Mouse (Mus musculus): ENCODE results near the gene Kng2. TPM values are rescaled to one million over a fixed set of nuclear protein-coding genes. Genes with fewer than 3 reads are reported as not detected.
"Not testable (repeated sequence)": the region's sequence is repeated elsewhere in the genome, so short reads cannot be mapped to it uniquely, and the experiment has no call there.

Kng2 gene
- polyA plus RNA-seq, 1 experiment from 2014 or later: not detected

DNA sequence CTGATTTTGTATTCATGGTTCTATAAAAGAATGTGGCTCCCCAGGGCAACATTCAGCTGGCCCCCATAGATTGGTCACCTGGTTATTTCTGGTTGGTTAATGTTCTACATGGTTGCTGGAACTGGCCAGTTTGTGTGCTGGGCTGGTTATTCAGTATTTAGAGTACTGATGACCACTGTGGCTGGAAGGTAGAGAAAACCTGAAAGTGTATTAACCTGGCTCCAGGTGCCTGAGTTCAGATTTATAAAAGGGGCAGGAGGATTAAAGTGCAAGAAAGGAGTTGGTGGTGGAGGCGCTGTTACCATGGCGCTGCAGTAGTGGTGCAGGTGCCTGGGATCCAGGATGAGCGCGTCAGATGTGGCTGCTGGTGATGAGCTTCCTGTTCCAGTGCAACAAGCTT lies 4.4 kb upstream of the Kng2 start:
- 92% methylated on average over 4 of the region's 4 CpGs for WGBS
- no peaks in the 10 kb centered on the region for H3K27me3 ChIP-seq (ENCODE audit: control insufficient read depth, insufficient read depth, low read depth, low read length)
- no peaks in the 10 kb centered on the region for H3K4me1 ChIP-seq (ENCODE audit: control insufficient read depth, insufficient read depth, low read length)
- no peaks in the 10 kb centered on the region for H3K36me3 ChIP-seq (ENCODE audit: control insufficient read depth, insufficient read depth, low read length)
- no peak overlapping the region for H3K27ac ChIP-seq (ENCODE audit: low read length)
- H3K9me3 ChIP-seq (replicated peaks; ENCODE audit: control insufficient read depth, low read length, poor library complexity, severe bottlenecking): no peaks in the 10 kb centered on the region
- no peak overlapping the region for H3K9ac ChIP-seq (ENCODE audit: low read depth, low read length)
- no peak for ATAC-seq
- no peak overlapping the region for H3K4me2 ChIP-seq (ENCODE audit: low read length)
- H3K4me3 ChIP-seq (ENCODE audit: low read depth, low read length): no peak overlapping the region

DNA sequence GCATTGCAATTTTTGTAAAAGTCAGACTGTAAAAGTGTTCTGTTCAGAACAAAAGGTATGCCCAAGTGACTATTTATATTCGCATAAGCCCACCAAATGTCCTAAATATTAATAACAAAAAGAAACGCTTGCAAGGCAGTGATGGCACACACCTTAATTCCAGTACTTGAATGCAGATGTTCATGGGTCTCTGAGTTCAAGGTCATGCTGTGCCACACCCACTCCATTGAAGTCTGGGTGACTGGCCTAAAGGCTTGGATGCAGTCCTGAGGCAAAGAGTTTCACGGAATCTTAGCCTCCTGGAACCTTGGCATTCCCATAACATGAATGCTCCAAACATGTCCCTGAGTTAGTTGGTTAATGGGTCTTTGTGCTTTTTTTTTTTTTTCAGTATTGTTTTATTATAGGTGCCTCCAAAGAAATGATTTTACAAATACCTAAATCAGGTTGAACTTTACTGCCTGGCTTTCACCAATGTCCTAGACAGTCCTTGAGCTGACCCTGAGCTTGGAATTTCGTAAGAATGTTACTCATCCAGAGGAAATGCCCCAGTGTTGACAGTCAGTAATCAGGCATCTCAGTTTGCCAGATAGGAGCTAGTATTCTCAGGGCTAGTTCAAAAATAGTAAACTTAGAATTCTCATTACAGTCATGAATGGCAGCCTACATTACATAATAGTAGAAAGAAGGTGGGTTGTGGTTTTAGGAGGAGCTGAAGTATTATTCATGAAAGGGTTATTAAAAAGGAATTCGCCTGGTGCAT lies 1.6 kb upstream of the Kng2 start:
- H3K27ac ChIP-seq (ENCODE audit: low read length): no peak overlapping the region
- WGBS: 89% methylated on average over 5 of the region's 5 CpGs
- H3K4me2 ChIP-seq (ENCODE audit: low read length): no peak overlapping the region
- H3K9me3 ChIP-seq (replicated peaks; ENCODE audit: control insufficient read depth, low read length, poor library complexity, severe bottlenecking): no peaks in the 10 kb centered on the region
- no peak for ATAC-seq
- no peaks in the 10 kb centered on the region for H3K27me3 ChIP-seq (ENCODE audit: control insufficient read depth, insufficient read depth, low read depth, low read length)
- H3K36me3 ChIP-seq (ENCODE audit: control insufficient read depth, insufficient read depth, low read length): no peaks in the 10 kb centered on the region
- no peaks in the 10 kb centered on the region for H3K4me1 ChIP-seq (ENCODE audit: control insufficient read depth, insufficient read depth, low read length)
- H3K9ac ChIP-seq (ENCODE audit: low read depth, low read length): no peak overlapping the region
- no peak overlapping the region for H3K4me3 ChIP-seq (ENCODE audit: low read depth, low read length)

GRCm38 (mm10) chr16:23027341-23027740 lies 1.9 kb downstream of the Kng2 start:
- not testable (repeated sequence) for ATAC-seq; H3K9me3 ChIP-seq (replicated peaks; ENCODE audit: control insufficient read depth, low read length, poor library complexity, severe bottlenecking); H3K9ac ChIP-seq (ENCODE audit: low read depth, low read length); H3K4me1 ChIP-seq (ENCODE audit: control insufficient read depth, insufficient read depth, low read length); H3K4me2 ChIP-seq (ENCODE audit: low read length); H3K27me3 ChIP-seq (ENCODE audit: control insufficient read depth, insufficient read depth, low read depth, low read length); H3K27ac ChIP-seq (ENCODE audit: low read length); H3K4me3 ChIP-seq (ENCODE audit: low read depth, low read length); H3K36me3 ChIP-seq (ENCODE audit: control insufficient read depth, insufficient read depth, low read length)
- 61% methylated on average over 3 of the region's 3 CpGs for WGBS

- no peak for ATAC-seq
- Histone ChIP-seq H3K4me1 (ENCODE audit: control insufficient read depth, insufficient read depth, low read length) (no peaks in the 10 kb centered on the region), H3K36me3 (ENCODE audit: control insufficient read depth, insufficient read depth, low read length) (no peaks in the 10 kb centered on the region), H3K27ac (ENCODE audit: low read length) (no peak overlapping the region), H3K4me2 (ENCODE audit: low read length) (no peak overlapping the region), H3K4me3 (ENCODE audit: low read depth, low read length) (no peak overlapping the region), H3K27me3 (ENCODE audit: control insufficient read depth, insufficient read depth, low read depth, low read length) (no peaks in the 10 kb centered on the region), H3K9me3 (replicated peaks; ENCODE audit: control insufficient read depth, low read length, poor library complexity, severe bottlenecking) (no peaks in the 10 kb centered on the region), H3K9ac (ENCODE audit: low read depth, low read length) (no peak overlapping the region)
Measured at GRCm38 (mm10) chr16:23026582-23026981, 2.7 kb downstream of the Kng2 start.

DNA sequence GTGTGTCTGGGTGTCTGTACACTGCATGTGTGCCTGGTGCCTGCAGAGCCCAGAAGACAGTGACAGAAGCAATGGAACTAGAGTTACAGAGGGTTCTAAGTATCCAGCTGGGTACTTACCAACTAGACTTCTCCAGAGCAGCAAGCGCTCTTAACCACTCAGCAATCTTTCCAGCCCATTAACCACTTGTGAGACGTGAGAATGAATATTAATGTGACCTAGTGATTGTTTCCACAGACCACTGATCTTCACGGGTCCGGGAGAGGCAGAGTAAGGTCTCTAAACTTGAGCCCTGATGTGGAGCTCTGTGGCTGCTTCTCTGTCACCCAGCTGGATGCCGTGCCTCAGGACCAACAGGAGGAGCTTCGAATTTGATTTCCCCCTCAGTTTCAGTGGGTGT lies 4.2 kb downstream of the Kng2 start:
- Histone ChIP-seq H3K4me1 (ENCODE audit: control insufficient read depth, insufficient read depth, low read length) (no peaks in the 10 kb centered on the region), H3K4me2 (ENCODE audit: low read length) (no peak overlapping the region), H3K9me3 (replicated peaks; ENCODE audit: control insufficient read depth, low read length, poor library complexity, severe bottlenecking) (no peaks in the 10 kb centered on the region), H3K9ac (ENCODE audit: low read depth, low read length) (no peak overlapping the region), H3K27me3 (ENCODE audit: control insufficient read depth, insufficient read depth, low read depth, low read length) (no peaks in the 10 kb centered on the region), H3K27ac (ENCODE audit: low read length) (no peak overlapping the region), H3K36me3 (ENCODE audit: control insufficient read depth, insufficient read depth, low read length) (no peaks in the 10 kb centered on the region), H3K4me3 (ENCODE audit: low read depth, low read length) (no peak overlapping the region)
- 39% methylated on average over 6 of the region's 6 CpGs for WGBS
- no peak for ATAC-seq

- not testable (repeated sequence) for H3K9ac ChIP-seq (ENCODE audit: low read depth, low read length); H3K27me3 ChIP-seq (ENCODE audit: control insufficient read depth, insufficient read depth, low read depth, low read length); H3K27ac ChIP-seq (ENCODE audit: low read length); H3K36me3 ChIP-seq (ENCODE audit: control insufficient read depth, insufficient read depth, low read length); H3K4me2 ChIP-seq (ENCODE audit: low read length); ATAC-seq; H3K4me3 ChIP-seq (ENCODE audit: low read depth, low read length); H3K4me1 ChIP-seq (ENCODE audit: control insufficient read depth, insufficient read depth, low read length); H3K9me3 ChIP-seq (replicated peaks; ENCODE audit: control insufficient read depth, low read length, poor library complexity, severe bottlenecking)
- WGBS: 3% methylated on average over 1 of the region's 1 CpGs
Measured at GRCm38 (mm10) chr16:23020571-23020970, 8.7 kb downstream of the Kng2 start.

DNA sequence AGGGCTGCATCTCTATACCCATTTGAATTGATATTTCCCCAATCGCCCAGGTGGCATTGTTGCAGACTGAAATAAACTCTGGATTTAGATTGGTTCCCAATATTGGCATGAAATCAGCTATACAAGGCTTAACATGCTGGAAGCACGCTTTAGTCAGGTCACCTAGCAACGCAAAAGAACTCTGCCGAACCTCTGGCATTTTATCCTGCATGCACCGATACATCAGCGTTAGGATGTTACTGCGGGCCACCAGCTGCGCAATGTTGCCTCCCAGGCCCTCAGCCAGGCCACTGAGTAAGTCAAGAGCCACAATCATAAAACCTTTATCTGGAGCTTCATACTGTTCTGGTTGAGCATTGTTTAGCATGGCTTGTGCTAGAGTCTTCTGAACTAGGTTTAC lies 14.6 kb downstream of the Kng2 start:
- H3K4me2 ChIP-seq (ENCODE audit: low read length): not testable (repeated sequence)
- WGBS: 39% methylated on average over 8 of the region's 8 CpGs

GRCm38 (mm10) chr16:23013786-23014185 lies 15.5 kb downstream of the Kng2 start:
- not testable (repeated sequence) for H3K36me3 ChIP-seq (ENCODE audit: control insufficient read depth, insufficient read depth, low read length); H3K4me3 ChIP-seq (ENCODE audit: low read depth, low read length); H3K27me3 ChIP-seq (ENCODE audit: control insufficient read depth, insufficient read depth, low read depth, low read length); H3K27ac ChIP-seq (ENCODE audit: low read length); ATAC-seq; H3K9ac ChIP-seq (ENCODE audit: low read depth, low read length); H3K9me3 ChIP-seq (replicated peaks; ENCODE audit: control insufficient read depth, low read length, poor library complexity, severe bottlenecking); H3K4me2 ChIP-seq (ENCODE audit: low read length); H3K4me1 ChIP-seq (ENCODE audit: control insufficient read depth, insufficient read depth, low read length)
- 85% methylated on average over 2 of the region's 2 CpGs for WGBS

More for the DNA sequence above, 14.6 kb downstream of the Kng2 start:
- not testable (repeated sequence) for H3K27me3 ChIP-seq (ENCODE audit: control insufficient read depth, insufficient read depth, low read depth, low read length); H3K4me1 ChIP-seq (ENCODE audit: control insufficient read depth, insufficient read depth, low read length); H3K27ac ChIP-seq (ENCODE audit: low read length); H3K4me3 ChIP-seq (ENCODE audit: low read depth, low read length); H3K9ac ChIP-seq (ENCODE audit: low read depth, low read length); H3K9me3 ChIP-seq (replicated peaks; ENCODE audit: control insufficient read depth, low read length, poor library complexity, severe bottlenecking); H3K36me3 ChIP-seq (ENCODE audit: control insufficient read depth, insufficient read depth, low read length)
- ATAC-seq: 0 out of 2 replicates have a peak, but pooled peaks have one; percentile 58

DNA sequence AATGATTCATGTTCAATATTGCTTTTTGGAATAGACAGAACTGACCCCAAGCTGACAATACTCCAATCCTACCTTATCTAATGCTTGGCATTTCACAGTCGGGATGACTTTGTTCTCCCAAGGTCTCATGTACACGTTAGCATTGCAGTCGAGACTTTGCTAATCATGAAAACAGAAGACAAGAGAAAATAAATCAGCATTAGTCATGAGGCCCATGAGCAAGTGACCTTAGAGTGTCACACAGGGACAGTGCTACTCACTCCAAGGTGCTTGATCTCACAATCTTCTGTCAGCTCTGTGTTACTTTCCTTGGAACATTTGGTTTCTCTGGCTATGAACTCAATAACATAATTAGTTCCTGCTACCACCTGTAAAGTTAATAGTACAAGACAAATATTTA lies 32.3 kb downstream of the Kng2 start:
- H3K4me3 ChIP-seq (ENCODE audit: low read depth, low read length); ATAC-seq; H3K4me2 ChIP-seq (ENCODE audit: low read length); H3K4me1 ChIP-seq (ENCODE audit: control insufficient read depth, insufficient read depth, low read length); H3K27me3 ChIP-seq (ENCODE audit: control insufficient read depth, insufficient read depth, low read depth, low read length); H3K9ac ChIP-seq (ENCODE audit: low read depth, low read length); H3K36me3 ChIP-seq (ENCODE audit: control insufficient read depth, insufficient read depth, low read length); H3K9me3 ChIP-seq (replicated peaks; ENCODE audit: control insufficient read depth, low read length, poor library complexity, severe bottlenecking); H3K27ac ChIP-seq (ENCODE audit: low read length): not testable (repeated sequence)
- WGBS: 93% methylated on average over 3 of the region's 3 CpGs
